Mouse (Mus musculus) midbrain, embryonic 11.5 days (tissue): ENCODE measurements at regions not wholly inside any gene's neighbourhood (a gene's known extent, or its start where the extent isn't known, plus 50 kb on each side); places are given as distances from the start of the nearest gene placed in this dataset.

Experiments used
- ATAC-seq: fragments of 200-750 bp; cut with Nextera tagmentation; 2 replicates; pipeline ENCODE4 v1.8.0; 2017; ENCODE audit warnings: moderate TSS enrichment, moderate library complexity; ENCODE audit not compliant: low FRiP score
- DNase-seq: peaks from one replicate; pipeline ENCODE4 v3.0.0; 2015; ENCODE audit warnings: low spot score; ENCODE audit errors: missing footprints
- H3K27ac ChIP-seq: fragments of 300-500 bp; sonication (generic); 2 replicates; pipeline ENCODE4 v1.5.1; 2014; ENCODE audit warnings: low read depth, low read length
- H3K27me3 ChIP-seq: fragments of 300-500 bp; sonication (generic); 2 replicates; pipeline ENCODE4 v1.6.1; 2014; ENCODE audit warnings: mild to moderate bottlenecking, low read length, moderate library complexity, mixed read lengths; ENCODE audit not compliant: control insufficient read depth, insufficient read depth
- H3K36me3 ChIP-seq: fragments of 300-500 bp; sonication (generic); 2 replicates; pipeline ENCODE4 v1.6.1; 2014; ENCODE audit warnings: mild to moderate bottlenecking, low read length, moderate library complexity, mixed read lengths; ENCODE audit not compliant: control insufficient read depth, insufficient read depth
- H3K4me1 ChIP-seq: fragments of 300-500 bp; sonication (generic); 2 replicates; pipeline ENCODE4 v1.6.1; 2014; ENCODE audit warnings: low read length; ENCODE audit not compliant: control insufficient read depth, insufficient read depth
- H3K4me2 ChIP-seq: fragments of 300-500 bp; sonication (generic); 2 replicates; pipeline ENCODE4 v1.6.1; 2014; ENCODE audit warnings: mild to moderate bottlenecking, moderate library complexity
- H3K4me3 ChIP-seq: fragments of 300-500 bp; sonication (generic); 2 replicates; pipeline ENCODE4 v1.5.1; 2014; ENCODE audit warnings: low read depth, low read length
- H3K9ac ChIP-seq: fragments of 300-500 bp; sonication (generic); 2 replicates; pipeline ENCODE4 v1.6.1; 2014; ENCODE audit warnings: low read length
- H3K9me3 ChIP-seq: fragments of 300-500 bp; sonication (generic); 2 replicates; pipeline ENCODE4 v1.6.1; 2016; ENCODE audit warnings: low read length; ENCODE audit not compliant: control insufficient read depth
- WGBS: fragments of 180-500 bp; shearing (Covaris S2); extraction: QIAGEN DNeasy Blood & Tissue Kit; methylation state at CpG from one replicate; pipeline ENCODE4 v1.1.7; 2014; 5-methylcytosine and 5-hydroxymethylcytosine counted together

DNA sequence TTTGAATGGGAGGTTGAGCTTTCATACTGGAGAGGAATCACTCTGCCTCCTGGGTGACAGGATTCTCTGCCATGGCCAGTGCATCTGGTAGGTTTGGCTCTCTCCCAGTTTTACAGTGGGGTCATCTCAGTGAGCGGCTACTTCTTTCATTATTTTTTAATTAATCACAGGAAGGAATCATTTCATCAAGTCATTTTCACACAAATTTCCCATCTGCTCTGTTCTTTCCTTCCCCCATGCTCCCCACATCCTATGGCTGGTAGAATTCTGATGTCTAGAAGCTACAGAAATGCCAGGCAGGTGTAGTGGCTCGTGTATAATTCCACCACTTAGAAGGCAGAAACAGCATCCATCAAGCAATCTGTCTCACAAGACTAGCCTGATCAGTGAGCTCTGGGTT lies 56.1 kb upstream of the Kctd3 start:
- H3K27me3 ChIP-seq: no peaks in the 10 kb centered on the region
- ATAC-seq (no peak), DNase-seq (no peak)
- no peaks in the 10 kb centered on the region for H3K36me3 ChIP-seq
- no peaks in the 10 kb centered on the region for H3K4me1 ChIP-seq
- no peak overlapping the region for H3K4me2 ChIP-seq
- no peaks in the 10 kb centered on the region for H3K9me3 ChIP-seq
- no peak overlapping the region for H3K27ac ChIP-seq
- H3K9ac ChIP-seq: no peak overlapping the region
- 93% methylated on average over 2 of the region's 2 CpGs for WGBS
- H3K4me3 ChIP-seq: no peak overlapping the region

DNA sequence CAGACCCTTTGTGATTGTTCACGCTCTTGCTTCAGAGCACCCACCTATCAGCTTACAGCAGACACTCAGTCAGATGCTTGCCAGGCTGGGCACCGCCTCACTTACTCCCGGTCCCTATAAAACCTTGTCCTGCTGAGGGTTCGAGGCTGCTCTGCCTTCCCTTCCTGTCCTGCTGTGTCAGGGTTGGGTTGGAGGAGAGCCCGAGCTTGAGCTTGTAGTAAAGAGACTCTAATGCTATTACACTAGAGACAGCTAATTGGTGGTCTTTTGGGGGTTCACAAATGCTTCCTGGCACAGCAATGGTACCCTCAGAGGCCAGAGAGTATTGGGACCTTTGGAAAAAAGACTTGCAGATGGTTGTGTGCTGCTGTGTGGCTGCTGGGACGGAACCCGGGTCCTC lies 55.6 kb upstream of the Kctd3 start:
- Histone ChIP-seq H3K4me3 (no peak overlapping the region), H3K27me3 (no peaks in the 10 kb centered on the region), H3K9me3 (no peaks in the 10 kb centered on the region), H3K36me3 (no peaks in the 10 kb centered on the region), H3K27ac (no peak overlapping the region), H3K4me1 (no peaks in the 10 kb centered on the region), H3K9ac (no peak overlapping the region), H3K4me2 (no peak overlapping the region)
- 69% methylated on average over 7 of the region's 7 CpGs for WGBS
- DNase-seq: no peak
- ATAC-seq: no peak
